Comparison of ENCODE assay signal across 41 mouse cellular contexts in the genomic region with DNA sequence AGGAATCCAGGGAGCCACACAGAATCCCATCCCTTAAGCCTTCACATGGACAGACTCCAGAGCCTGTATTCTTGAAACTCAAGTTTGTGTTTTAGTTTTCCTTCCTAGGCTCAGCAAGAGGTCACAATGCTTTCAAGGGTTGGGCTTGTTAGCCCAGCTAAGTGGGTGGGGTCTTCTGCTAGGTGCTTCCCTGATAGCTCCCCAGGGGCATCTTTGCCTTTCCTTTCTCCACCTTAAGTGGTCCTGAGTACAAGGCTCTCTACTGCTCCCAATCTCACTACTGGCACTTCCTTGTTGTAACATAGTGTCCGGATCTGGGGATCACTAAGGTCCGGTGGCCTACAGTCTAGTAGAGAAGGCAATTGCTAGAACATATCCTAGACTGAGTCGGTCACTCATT. TPM values are rescaled to one million over a fixed set of nuclear protein-coding genes. Genes with fewer than 3 reads are reported as not detected.
"Had no signal": no experiment of that assay in that cellular context is flagged by ENCODE, and none has a peak within 500 bp of the region (broad histone marks: within the 10 kb centered on the region; RNA-seq: fewer than 3 reads in every experiment).

No protein-coding gene starts in this region.

- H3K4me2 ChIP-seq: heart, embryonic 11.5 days; heart, embryonic 12.5 days; heart, embryonic 13.5 days; heart, embryonic 15.5 days; hindbrain, embryonic 12.5 days; hindbrain, embryonic 13.5 days; hindbrain, embryonic 14.5 days; hindbrain, embryonic 15.5 days; intestine, embryonic 15.5 days; kidney, embryonic 15.5 days had no signal

- DNase-seq: heart, postnatal 10 days; heart, postnatal 14 days; heart, postnatal 36 days; heart, postnatal 4 days; kidney, adult 11 months; kidney, adult 18-20 months; kidney, adult 2 months; kidney, adult 8-10 months; kidney, adult 9 months; kidney, postnatal 10 days; kidney, postnatal 14 days; kidney, postnatal 25 days; kidney, postnatal 36 days; kidney, postnatal 4 days; layer of hippocampus, adult 9-11 months; layer of hippocampus, postnatal 36 days had no signal

- H3K9me3 ChIP-seq: heart, embryonic 10.5 days; heart, embryonic 12.5 days; heart, embryonic 13.5 days; heart, embryonic 15.5 days; hindbrain, embryonic 10.5 days; hindbrain, embryonic 12.5 days; hindbrain, embryonic 13.5 days; hindbrain, embryonic 15.5 days; intestine, embryonic 15.5 days; kidney, embryonic 15.5 days had no signal

- H3K36me3 ChIP-seq: heart, embryonic 10.5 days; heart, embryonic 12.5 days; heart, embryonic 13.5 days; heart, embryonic 15.5 days; hindbrain, embryonic 10.5 days; hindbrain, embryonic 12.5 days; hindbrain, embryonic 13.5 days; hindbrain, embryonic 15.5 days; intestine, embryonic 15.5 days; kidney, embryonic 15.5 days had no signal

- ATAC-seq: hindbrain, embryonic 16.5 days; hindbrain, postnatal 0 days; inflammation-experienced regulatory T-cells, adult 6 months; intestine, embryonic 15.5 days; intestine, postnatal 0 days had no signal

- H3K27ac ChIP-seq: heart, embryonic 10.5 days; heart, embryonic 13.5 days; heart, embryonic 15.5 days; hindbrain, embryonic 10.5 days; hindbrain, embryonic 12.5 days; hindbrain, embryonic 13.5 days; hindbrain, embryonic 14.5 days; hindbrain, embryonic 15.5 days; hindbrain, postnatal 0 days; intestine, embryonic 15.5 days; kidney, embryonic 15.5 days; kidney, postnatal 0 days; layer of hippocampus, adult 2 months; left cerebral cortex, adult 2 months had no signal

- H3K4me3 ChIP-seq: heart, embryonic 10.5 days; heart, embryonic 12.5 days; heart, embryonic 13.5 days; heart, embryonic 15.5 days; hindbrain, embryonic 10.5 days; hindbrain, embryonic 12.5 days; hindbrain, embryonic 13.5 days; hindbrain, embryonic 15.5 days; intestine, embryonic 15.5 days; kidney, embryonic 15.5 days; layer of hippocampus, adult 2 months; left cerebral cortex, adult 2 months had no signal

- H3K9ac ChIP-seq: heart, embryonic 12.5 days; heart, embryonic 13.5 days; heart, embryonic 15.5 days; hindbrain, embryonic 12.5 days; hindbrain, embryonic 13.5 days; hindbrain, embryonic 14.5 days; hindbrain, embryonic 15.5 days; intestine, embryonic 15.5 days; kidney, embryonic 15.5 days had no signal

RNA-seq across cellular contexts. Expression of gene Dlx2, which starts 3.8 kb away (rescaled TPM):
- total RNA-seq: heart, postnatal 10 days; heart, postnatal 14 days; heart, postnatal 25 days; heart, postnatal 36 days; hematopoietic stem cell, adult 5-6 weeks; hindbrain, postnatal 0 days had no signal
- polyA plus RNA-seq: heart, postnatal 0 days; inflammation-experienced regulatory T-cells, adult 6 months; kidney, adult 2 months; kidney, embryonic 14.5 days; kidney, embryonic 16.5 days; kidney, postnatal 0 days had no signal

RNA-seq across cellular contexts. Expression of gene Dlx1, which starts 22.4 kb away (rescaled TPM):
- total RNA-seq: hematopoietic stem cell, adult 5-6 weeks had no signal
- polyA plus RNA-seq: heart, embryonic 14.5 days; heart, postnatal 0 days; hindbrain, postnatal 0 days; inflammation-experienced regulatory T-cells, adult 6 months; kidney, embryonic 14.5 days; kidney, embryonic 16.5 days; kidney, postnatal 0 days had no signal
